21 mouse cellular contexts compared by ENCODE assay signal in the genomic region with DNA sequence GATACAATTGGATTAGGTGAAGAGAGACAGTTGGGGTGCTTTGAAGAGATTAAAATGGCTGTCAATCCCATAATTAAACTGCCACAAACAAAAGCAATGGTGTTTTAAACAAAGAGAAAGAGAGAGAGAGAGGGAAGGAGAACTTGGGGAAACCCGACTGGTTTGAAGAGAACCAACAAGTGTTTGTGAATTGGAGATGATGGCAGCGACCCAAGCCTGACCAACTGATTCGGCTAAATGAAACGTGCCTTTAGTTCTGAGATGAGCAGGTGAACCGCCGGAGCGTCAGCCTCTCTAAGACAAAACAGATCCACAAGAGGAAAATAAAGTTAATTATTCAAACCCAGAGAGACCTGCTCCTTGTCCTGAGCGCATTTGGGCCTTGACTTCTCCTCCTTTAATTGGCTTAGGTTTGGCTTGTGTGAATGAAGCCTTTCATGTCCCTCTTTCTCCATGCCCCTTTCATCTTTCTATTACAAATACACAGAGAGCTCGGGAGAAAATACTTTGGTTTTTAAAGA.
A peak's percentile ranks its signal among the peaks of the same experiment; 100 is the strongest.
DNase-seq lines count a peak whose midpoint lies in the region; ATAC-seq lines count a peak whose summit lies in the region.
"Had no signal": no experiment of that assay in that cellular context is flagged by ENCODE, and none has a peak within 500 bp of the region (broad histone marks: within the 10 kb centered on the region; RNA-seq: fewer than 3 reads in every experiment).

No protein-coding gene starts in this region.

- DNase-seq in forebrain, embryonic 10.5 days (ENCODE audit: extremely low spot score, low spot score) = peak; percentile 27
- DNase-seq in midbrain, embryonic 10.5 days (ENCODE audit: low spot score) = no peak
- peak; percentile 53 for DNase-seq in midbrain, embryonic 14.5 days
- peak; percentile 23 for DNase-seq in retina, postnatal 7 days (ENCODE audit: low read depth, low spot score)
- no peak for DNase-seq in heart, postnatal 4 days
- no peak for DNase-seq in layer of hippocampus, adult 11-12 months (ENCODE audit: low spot score)
- DNase-seq: adrenal gland, adult 8-10 months; adrenal gland, postnatal 36 days; B cell, adult 2 months; cerebellum, adult 11 months; cerebellum, adult 9-10 months; cerebellum, postnatal 25 days; gastrocnemius, postnatal 14 days; heart, adult 2 months had no signal

- WGBS in forebrain, embryonic 10.5 days = 20% methylated on average over 9 of the region's 9 CpGs
- 6% methylated on average over 9 of the region's 9 CpGs for WGBS in forebrain, embryonic 15.5 days
- 25% methylated on average over 9 of the region's 9 CpGs for WGBS in midbrain, embryonic 10.5 days
- WGBS in midbrain, embryonic 16.5 days = 14% methylated on average over 9 of the region's 9 CpGs
- 5% methylated on average over 9 of the region's 9 CpGs for WGBS in midbrain, embryonic 14.5 days

- no peaks in the 10 kb centered on the region for H3K9me3 ChIP-seq in forebrain, embryonic 10.5 days
- no peaks in the 10 kb centered on the region for H3K9me3 ChIP-seq in forebrain, embryonic 15.5 days
- H3K9me3 ChIP-seq in midbrain, embryonic 10.5 days (replicated peaks) = no peaks in the 10 kb centered on the region
- H3K9me3 ChIP-seq in midbrain, embryonic 16.5 days (replicated peaks; ENCODE audit: control insufficient read depth, low read length, poor library complexity, severe bottlenecking) = no peaks in the 10 kb centered on the region
- no peaks in the 10 kb centered on the region for H3K9me3 ChIP-seq in midbrain, embryonic 14.5 days (ENCODE audit: control insufficient read depth, low read length)
- H3K9me3 ChIP-seq: embryonic facial prominence, embryonic 12.5 days; G1E; hindbrain, embryonic 15.5 days had no signal

- peaks cover 96% of the 10 kb centered on the region for H3K27me3 ChIP-seq in forebrain, embryonic 10.5 days (ENCODE audit: poor library complexity, severe bottlenecking)
- no peaks in the 10 kb centered on the region for H3K27me3 ChIP-seq in forebrain, embryonic 15.5 days
- peaks cover 47% of the 10 kb centered on the region for H3K27me3 ChIP-seq in midbrain, embryonic 10.5 days (ENCODE audit: low read depth, poor library complexity, severe bottlenecking)
- no peaks in the 10 kb centered on the region for H3K27me3 ChIP-seq in midbrain, embryonic 16.5 days (ENCODE audit: control insufficient read depth, insufficient read depth, low read depth, low read length)
- no peaks in the 10 kb centered on the region for H3K27me3 ChIP-seq in midbrain, embryonic 14.5 days (ENCODE audit: control insufficient read depth, insufficient read depth, low read length)
- H3K27me3 ChIP-seq: embryonic facial prominence, embryonic 12.5 days; hindbrain, embryonic 15.5 days had no signal

- H3K27ac ChIP-seq in forebrain, embryonic 10.5 days = no peak overlapping the region
- no peak overlapping the region for H3K27ac ChIP-seq in forebrain, embryonic 15.5 days (replicated peaks)
- peak overlapping the region; percentile 74 for H3K27ac ChIP-seq in midbrain, embryonic 10.5 days (replicated peaks)
- no peak overlapping the region for H3K27ac ChIP-seq in midbrain, embryonic 16.5 days (ENCODE audit: low read length)
- no peak overlapping the region for H3K27ac ChIP-seq in midbrain, embryonic 14.5 days (replicated peaks; ENCODE audit: low read depth, low read length)
- H3K27ac ChIP-seq: embryonic facial prominence, embryonic 12.5 days; heart, adult 2 months; hindbrain, embryonic 15.5 days had no signal

- ATAC-seq in forebrain, embryonic 15.5 days (replicated peaks) = no peak
- no peak for ATAC-seq in midbrain, embryonic 16.5 days
- ATAC-seq in midbrain, embryonic 14.5 days (ENCODE audit: low FRiP score, low TSS enrichment) = peak; percentile 38; the same call in 1 of the 2 replicates
- ATAC-seq: CD4-positive, CD25-positive, alpha-beta regulatory T cell, adult 4 months had no signal

- no peak overlapping the region for H3K9ac ChIP-seq in forebrain, embryonic 15.5 days (replicated peaks)
- H3K9ac ChIP-seq in midbrain, embryonic 16.5 days (ENCODE audit: low read depth, low read length) = no peak overlapping the region
- H3K9ac ChIP-seq in midbrain, embryonic 14.5 days (replicated peaks; ENCODE audit: low read length) = no peak overlapping the region
- H3K9ac ChIP-seq: embryonic facial prominence, embryonic 12.5 days; hindbrain, embryonic 15.5 days had no signal

- peaks cover 62% of the 10 kb centered on the region for H3K36me3 ChIP-seq in forebrain, embryonic 10.5 days (replicated peaks)
- peaks cover 27% of the 10 kb centered on the region for H3K36me3 ChIP-seq in forebrain, embryonic 15.5 days
- peaks cover 60% of the 10 kb centered on the region for H3K36me3 ChIP-seq in midbrain, embryonic 10.5 days
- peaks cover 10% of the 10 kb centered on the region for H3K36me3 ChIP-seq in midbrain, embryonic 16.5 days (ENCODE audit: control insufficient read depth, insufficient read depth, low read length)
- H3K36me3 ChIP-seq in midbrain, embryonic 14.5 days (ENCODE audit: control insufficient read depth, insufficient read depth, low read length) = peaks cover 44% of the 10 kb centered on the region

- no peak overlapping the region for H3K4me2 ChIP-seq in forebrain, embryonic 15.5 days (replicated peaks)
- H3K4me2 ChIP-seq in midbrain, embryonic 16.5 days (ENCODE audit: low read length) = no peak overlapping the region
- no peak overlapping the region for H3K4me2 ChIP-seq in midbrain, embryonic 14.5 days (ENCODE audit: low read length)
- H3K4me2 ChIP-seq: embryonic facial prominence, embryonic 12.5 days; heart, embryonic 11.5 days; hindbrain, embryonic 15.5 days had no signal

- H3K4me1 ChIP-seq in forebrain, embryonic 10.5 days = peaks cover 38% of the 10 kb centered on the region
- peaks cover 15% of the 10 kb centered on the region for H3K4me1 ChIP-seq in forebrain, embryonic 15.5 days
- H3K4me1 ChIP-seq in midbrain, embryonic 10.5 days = peaks cover 54% of the 10 kb centered on the region
- H3K4me1 ChIP-seq in midbrain, embryonic 16.5 days (ENCODE audit: control insufficient read depth, insufficient read depth, low read length) = peaks cover 4% of the 10 kb centered on the region
- H3K4me1 ChIP-seq in midbrain, embryonic 14.5 days (ENCODE audit: control insufficient read depth, insufficient read depth, low read length) = 0 out of 2 replicates have a peak, but pooled peaks cover 7% of the 10 kb centered on the region

- no peak overlapping the region for H3K4me3 ChIP-seq in forebrain, embryonic 10.5 days
- H3K4me3 ChIP-seq in forebrain, embryonic 15.5 days = no peak overlapping the region
- H3K4me3 ChIP-seq in midbrain, embryonic 10.5 days = no peak overlapping the region
- no peak overlapping the region for H3K4me3 ChIP-seq in midbrain, embryonic 16.5 days (ENCODE audit: low read depth, low read length)
- H3K4me3 ChIP-seq in midbrain, embryonic 14.5 days (replicated peaks; ENCODE audit: low read depth, low read length) = no peak overlapping the region
- H3K4me3 ChIP-seq: embryonic facial prominence, embryonic 12.5 days; heart, adult 2 months; hindbrain, embryonic 15.5 days had no signal

Comparison
In these comparisons a context has a peak if more than half of its experiments do, and no peak if none do; other contexts are left out.
1. DNase-seq: peak in forebrain, embryonic 10.5 days (single experiment), midbrain, embryonic 14.5 days (single experiment) and retina, postnatal 7 days (single experiment); none in midbrain, embryonic 10.5 days (single experiment), heart, postnatal 4 days (single experiment) and layer of hippocampus, adult 11-12 months (single experiment).